Mouse (Mus musculus): Measurements from ENCODE around the gene Rftn2. TPM values are rescaled to one million over a fixed set of nuclear protein-coding genes. Genes with fewer than 3 reads are reported as not detected.

Rftn2 gene
- polyA plus RNA-seq, 2 experiments: 24.3 to 27.0 TPM

DNA sequence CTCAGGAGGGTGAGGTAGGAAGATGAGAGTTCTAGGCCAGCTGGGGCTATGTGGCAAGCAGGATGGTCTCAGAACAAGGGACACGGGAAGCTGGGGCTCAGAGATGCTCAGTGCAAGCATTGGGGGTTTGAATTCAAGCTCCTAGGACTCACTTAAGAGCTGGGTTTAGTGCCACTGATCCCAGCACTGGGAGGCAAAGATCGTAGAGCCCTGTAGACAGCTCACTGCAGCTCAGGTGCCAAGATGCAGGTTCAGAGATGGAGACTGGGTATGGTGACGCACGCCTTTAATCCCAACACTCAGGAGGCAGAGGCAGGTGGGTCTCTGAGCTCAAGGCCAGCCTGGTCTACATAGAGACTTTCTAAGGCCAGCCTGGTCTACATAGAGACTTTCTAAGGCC is 69.3 kb downstream of the Rftn2 start:
- Histone ChIP-seq H3K27me3 (ENCODE audit: control insufficient read depth, insufficient read depth, low read length) (no peaks in the 10 kb centered on the region), H3K4me2 (replicated peaks; ENCODE audit: low read depth, low read length, severe bottlenecking) (no peak overlapping the region), H3K9ac (ENCODE audit: low read depth, low read length, severe bottlenecking) (no peak overlapping the region), H3K36me3 (ENCODE audit: control insufficient read depth, insufficient read depth, low read length) (peaks cover 47% of the 10 kb centered on the region), H3K4me1 (ENCODE audit: control insufficient read depth, insufficient read depth, low read length) (no peaks in the 10 kb centered on the region), H3K9me3 (ENCODE audit: control insufficient read depth, low read length) (no peaks in the 10 kb centered on the region), H3K4me3 (replicated peaks; ENCODE audit: low read length) (no peak overlapping the region), H3K27ac (replicated peaks; ENCODE audit: low read depth, low read length) (no peak overlapping the region)
- DNase-seq (ENCODE audit: low spot score) (no peak), ATAC-seq (ENCODE audit: low FRiP score, low read depth) (no peak)
- WGBS: 100% methylated on average over 4 of the region's 4 CpGs
- no peak for TF ChIP-seq POLR2A (IDR thresholded peaks at IDR 0.05; ENCODE audit: borderline replicate concordance, extremely low read depth, insufficient read depth, insufficient read length)

DNA sequence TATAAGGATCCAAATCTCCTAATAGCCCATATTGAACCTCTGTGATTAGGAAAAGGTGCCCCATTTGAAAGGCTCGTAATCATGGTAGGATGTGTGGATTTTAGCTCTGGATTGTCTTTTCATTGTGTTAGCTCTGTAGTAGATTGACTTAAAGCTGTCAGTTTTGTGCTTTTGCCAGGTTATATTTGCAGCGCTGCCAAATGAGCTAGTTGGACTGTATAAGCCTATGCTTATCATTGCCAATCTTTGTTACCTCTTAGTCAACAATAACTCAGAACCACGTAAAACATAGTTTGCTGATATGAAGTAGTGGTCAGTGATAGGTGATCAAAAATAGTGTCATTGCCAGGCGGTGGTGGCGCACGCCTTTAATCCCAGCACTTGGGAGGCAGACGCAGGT is 81.0 kb downstream of the Rftn2 start:
- H3K9me3 ChIP-seq (ENCODE audit: control insufficient read depth, low read length): no peaks in the 10 kb centered on the region
- no peaks in the 10 kb centered on the region for H3K27me3 ChIP-seq (ENCODE audit: control insufficient read depth, insufficient read depth, low read length)
- no peak overlapping the region for H3K9ac ChIP-seq (ENCODE audit: low read depth, low read length, severe bottlenecking)
- DNase-seq (ENCODE audit: low spot score) (no peak), ATAC-seq (ENCODE audit: low FRiP score, low read depth) (no peak)
- no peak overlapping the region for H3K4me3 ChIP-seq (replicated peaks; ENCODE audit: low read length)
- H3K4me2 ChIP-seq (replicated peaks; ENCODE audit: low read depth, low read length, severe bottlenecking): no peak overlapping the region
- TF ChIP-seq POLR2A (IDR thresholded peaks at IDR 0.05; ENCODE audit: borderline replicate concordance, extremely low read depth, insufficient read depth, insufficient read length): no peak
- no peaks in the 10 kb centered on the region for H3K4me1 ChIP-seq (ENCODE audit: control insufficient read depth, insufficient read depth, low read length)
- no peak overlapping the region for H3K27ac ChIP-seq (replicated peaks; ENCODE audit: low read depth, low read length)
- WGBS: 95% methylated on average over 7 of the region's 7 CpGs
- peaks cover 51% of the 10 kb centered on the region for H3K36me3 ChIP-seq (ENCODE audit: control insufficient read depth, insufficient read depth, low read length)

GRCm38 (mm10) chr1:55144338-55144737 is 82.2 kb downstream of the Rftn2 start:
- no peak for ATAC-seq (ENCODE audit: low FRiP score, low read depth)
- no peaks in the 10 kb centered on the region for H3K9me3 ChIP-seq (ENCODE audit: control insufficient read depth, low read length)
- H3K9ac ChIP-seq (ENCODE audit: low read depth, low read length, severe bottlenecking): no peak overlapping the region
- no peak overlapping the region for H3K27ac ChIP-seq (replicated peaks; ENCODE audit: low read depth, low read length)
- no peaks in the 10 kb centered on the region for H3K4me1 ChIP-seq (ENCODE audit: control insufficient read depth, insufficient read depth, low read length)
- H3K4me3 ChIP-seq (replicated peaks; ENCODE audit: low read length): no peak overlapping the region
- TF ChIP-seq POLR2A (IDR thresholded peaks at IDR 0.05; ENCODE audit: borderline replicate concordance, extremely low read depth, insufficient read depth, insufficient read length): no peak
- WGBS: 94% methylated on average over 4 of the region's 4 CpGs
- peaks cover 47% of the 10 kb centered on the region for H3K36me3 ChIP-seq (ENCODE audit: control insufficient read depth, insufficient read depth, low read length)
- no peaks in the 10 kb centered on the region for H3K27me3 ChIP-seq (ENCODE audit: control insufficient read depth, insufficient read depth, low read length)
- DNase-seq (ENCODE audit: low spot score): no peak
- no peak overlapping the region for H3K4me2 ChIP-seq (replicated peaks; ENCODE audit: low read depth, low read length, severe bottlenecking)

GRCm38 (mm10) chr1:55135846-55136245 is 90.7 kb downstream of the Rftn2 start:
- no peak overlapping the region for H3K27ac ChIP-seq (replicated peaks; ENCODE audit: low read depth, low read length)
- H3K36me3 ChIP-seq (ENCODE audit: control insufficient read depth, insufficient read depth, low read length): peaks cover 30% of the 10 kb centered on the region
- peaks cover 10% of the 10 kb centered on the region for H3K4me1 ChIP-seq (ENCODE audit: control insufficient read depth, insufficient read depth, low read length)
- WGBS: 93% methylated on average over 1 of the region's 1 CpGs
- ATAC-seq (ENCODE audit: low FRiP score, low read depth): no peak
- H3K27me3 ChIP-seq (ENCODE audit: control insufficient read depth, insufficient read depth, low read length): no peaks in the 10 kb centered on the region
- DNase-seq (ENCODE audit: low spot score): no peak
- H3K9ac ChIP-seq (ENCODE audit: low read depth, low read length, severe bottlenecking): no peak overlapping the region
- no peak for TF ChIP-seq POLR2A (IDR thresholded peaks at IDR 0.05; ENCODE audit: borderline replicate concordance, extremely low read depth, insufficient read depth, insufficient read length)
- H3K4me2 ChIP-seq (replicated peaks; ENCODE audit: low read depth, low read length, severe bottlenecking): no peak overlapping the region
- H3K4me3 ChIP-seq (replicated peaks; ENCODE audit: low read length): no peak overlapping the region
- no peaks in the 10 kb centered on the region for H3K9me3 ChIP-seq (ENCODE audit: control insufficient read depth, low read length)

DNA sequence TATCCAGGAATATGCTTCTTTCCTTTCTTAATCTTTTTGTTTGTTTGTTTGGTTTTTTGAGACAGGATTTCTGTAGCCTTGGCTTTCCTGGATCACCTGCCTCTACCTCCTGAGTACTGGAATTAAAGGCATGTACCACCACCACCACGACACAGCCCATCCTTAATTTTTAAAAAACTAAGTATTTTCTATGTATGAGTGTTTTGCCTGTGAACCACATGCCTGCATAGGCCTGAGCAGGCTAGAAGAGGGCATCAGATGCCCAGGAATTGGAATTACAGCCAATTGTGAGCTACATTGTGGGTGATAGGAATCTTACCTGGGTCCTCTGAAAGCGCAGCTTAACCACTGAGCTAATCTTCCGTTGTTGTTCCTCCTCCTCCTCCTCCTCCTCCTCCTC is 92.3 kb downstream of the Rftn2 start:
- WGBS: 94% methylated on average over 3 of the region's 3 CpGs
- H3K36me3 ChIP-seq (ENCODE audit: control insufficient read depth, insufficient read depth, low read length): peaks cover 20% of the 10 kb centered on the region

DNA sequence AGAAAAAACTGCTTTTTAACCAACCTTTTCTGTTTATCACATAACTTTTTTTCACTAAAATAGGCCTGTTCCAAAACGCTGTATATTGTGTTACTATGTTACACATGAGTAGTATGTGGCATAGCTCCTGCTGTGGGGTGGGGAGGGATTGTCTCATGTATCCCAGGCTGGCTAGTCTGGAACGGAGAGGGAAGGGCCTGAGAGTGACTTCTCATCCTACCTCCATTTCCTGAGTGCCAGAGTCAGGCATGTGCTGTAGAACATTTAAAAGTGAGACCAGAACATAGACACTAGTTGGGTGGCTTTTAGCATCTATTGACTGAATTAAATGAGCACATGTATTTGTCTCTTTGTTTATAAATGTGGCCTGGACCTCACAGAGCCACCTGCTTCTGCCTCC is 93.4 kb downstream of the Rftn2 start:
- no peak overlapping the region for H3K4me3 ChIP-seq (replicated peaks; ENCODE audit: low read length)
- no peak overlapping the region for H3K9ac ChIP-seq (ENCODE audit: low read depth, low read length, severe bottlenecking)
- no peaks in the 10 kb centered on the region for H3K27me3 ChIP-seq (ENCODE audit: control insufficient read depth, insufficient read depth, low read length)
- ATAC-seq (ENCODE audit: low FRiP score, low read depth) (no peak), DNase-seq (ENCODE audit: low spot score) (no peak)
- H3K36me3 ChIP-seq (ENCODE audit: control insufficient read depth, insufficient read depth, low read length): peaks cover 19% of the 10 kb centered on the region
- WGBS: 54% methylated on average over 2 of the region's 2 CpGs
- no peak overlapping the region for H3K27ac ChIP-seq (replicated peaks; ENCODE audit: low read depth, low read length)
- H3K4me2 ChIP-seq (replicated peaks; ENCODE audit: low read depth, low read length, severe bottlenecking): no peak overlapping the region
- H3K9me3 ChIP-seq (ENCODE audit: control insufficient read depth, low read length): no peaks in the 10 kb centered on the region
- TF ChIP-seq POLR2A (IDR thresholded peaks at IDR 0.05; ENCODE audit: borderline replicate concordance, extremely low read depth, insufficient read depth, insufficient read length): no peak
- H3K4me1 ChIP-seq (ENCODE audit: control insufficient read depth, insufficient read depth, low read length): peaks cover 12% of the 10 kb centered on the region

More for the DNA sequence above, 92.3 kb downstream of the Rftn2 start:
- peaks cover 12% of the 10 kb centered on the region for H3K4me1 ChIP-seq (ENCODE audit: control insufficient read depth, insufficient read depth, low read length)
- H3K9ac ChIP-seq (ENCODE audit: low read depth, low read length, severe bottlenecking): no peak overlapping the region
- no peak for TF ChIP-seq POLR2A (IDR thresholded peaks at IDR 0.05; ENCODE audit: borderline replicate concordance, extremely low read depth, insufficient read depth, insufficient read length)
- H3K4me2 ChIP-seq (replicated peaks; ENCODE audit: low read depth, low read length, severe bottlenecking): no peak overlapping the region
- DNase-seq (ENCODE audit: low spot score) (no peak), ATAC-seq (ENCODE audit: low FRiP score, low read depth) (no peak)
- H3K4me3 ChIP-seq (replicated peaks; ENCODE audit: low read length): no peak overlapping the region
- H3K9me3 ChIP-seq (ENCODE audit: control insufficient read depth, low read length): no peaks in the 10 kb centered on the region
- no peak overlapping the region for H3K27ac ChIP-seq (replicated peaks; ENCODE audit: low read depth, low read length)
- no peaks in the 10 kb centered on the region for H3K27me3 ChIP-seq (ENCODE audit: control insufficient read depth, insufficient read depth, low read length)
